Mouse (Mus musculus): Measurements from ENCODE around the gene Cxcl16. TPM values are rescaled to one million over a fixed set of nuclear protein-coding genes. Genes with fewer than 3 reads are reported as not detected.
"Not testable (repeated sequence)": the region's sequence is repeated elsewhere in the genome, so short reads cannot be mapped to it uniquely, and the experiment has no call there.

The Cxcl16 gene
- polyA plus RNA-seq, 1 experiment from 2014 or later = 1.5 TPM

DNA sequence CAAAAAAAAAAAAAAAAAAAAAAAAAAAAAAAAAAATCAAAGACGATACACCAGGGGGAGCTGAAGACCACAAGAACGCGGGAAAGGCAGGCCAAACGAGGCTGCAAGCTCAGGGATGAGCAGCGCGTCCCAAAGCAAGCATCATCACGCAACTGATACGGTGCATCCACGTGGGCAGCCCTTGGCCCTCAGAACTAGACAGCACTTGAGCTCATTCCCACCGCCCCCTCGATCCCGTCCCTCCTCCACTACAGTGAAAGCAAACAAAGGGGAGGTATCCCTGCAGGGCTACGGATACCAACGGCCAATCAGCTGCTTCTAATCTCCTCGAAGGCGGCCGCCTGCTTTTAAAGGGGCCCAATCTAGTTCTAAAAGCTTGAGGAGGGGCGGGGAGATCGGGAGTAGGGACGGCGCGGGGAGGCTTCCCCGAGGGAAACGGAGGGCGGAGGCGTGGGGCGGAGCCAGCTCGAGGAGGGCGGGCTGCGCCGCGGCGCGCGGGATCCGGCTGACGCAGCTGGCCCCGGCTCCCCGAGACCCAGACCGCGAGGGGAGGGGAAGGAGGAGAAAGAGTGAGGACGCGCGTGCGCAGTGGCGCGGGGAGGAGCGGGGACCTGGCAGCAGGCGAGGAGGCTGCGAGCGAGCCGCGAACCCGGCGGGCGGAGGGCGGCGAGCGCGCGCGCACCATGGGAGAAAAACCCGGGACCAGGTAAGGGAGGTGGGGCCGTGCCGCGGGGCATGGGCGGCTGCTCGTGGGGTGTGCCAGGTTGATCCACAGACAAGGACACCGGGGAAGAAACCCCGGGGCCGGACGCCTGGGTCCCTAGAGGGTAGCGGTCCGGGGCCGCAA lies 27.5 kb downstream of the Cxcl16 start, which contains the start of gene Arrb2:
Arrb2 (plus strand) TSS at position 588 of the 847 bp plus-strand sequence.
- under 1% methylated on average over 70 of the region's 75 CpGs for WGBS

DNA sequence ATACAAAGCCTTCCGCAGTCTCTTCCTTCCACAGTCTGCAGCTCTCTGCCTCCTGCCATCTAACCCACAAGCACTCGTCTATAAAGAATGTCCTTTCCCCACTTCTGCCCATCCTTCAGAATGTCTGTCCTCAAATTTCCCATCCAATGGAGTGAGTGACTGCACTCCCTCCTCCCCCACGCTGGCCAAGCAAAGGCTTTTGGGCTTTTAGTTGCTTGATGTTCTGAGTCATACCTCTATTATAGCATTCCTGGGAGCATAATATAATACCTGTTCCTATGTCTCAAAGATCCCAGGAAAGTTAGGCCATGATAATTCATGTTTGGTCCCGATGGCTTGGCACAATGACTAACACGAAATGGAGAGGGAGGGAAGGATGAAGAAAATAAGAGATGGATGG lies 28.2 kb downstream of the Cxcl16 start:
- H3K4me1 ChIP-seq (ENCODE audit: control insufficient read depth, insufficient read depth, low read length) = peaks cover 12% of the 10 kb centered on the region
- 28% methylated on average over 5 of the region's 5 CpGs for WGBS

More for the DNA sequence above, 27.5 kb downstream of the Cxcl16 start, which contains the start of gene Arrb2:
- Histone ChIP-seq H3K9ac (ENCODE audit: low read length) (peak within 1 kb of the TSS; percentile 84), H3K9me3 (replicated peaks; ENCODE audit: control insufficient read depth, low read length) (no peaks in the 10 kb centered on the region), H3K36me3 (ENCODE audit: control insufficient read depth, insufficient read depth, low read length) (peaks cover 19% of the 10 kb centered on the region), H3K4me3 (ENCODE audit: low read depth, low read length) (peak within 1 kb of the TSS; percentile 80), H3K27me3 (replicated peaks; ENCODE audit: control insufficient read depth, insufficient read depth, low read length) (no peaks in the 10 kb centered on the region), H3K27ac (ENCODE audit: low read depth, low read length) (peak within 1 kb of the TSS; percentile 86), H3K4me1 (ENCODE audit: control insufficient read depth, insufficient read depth, low read length) (peaks cover 12% of the 10 kb centered on the region), H3K4me2 (ENCODE audit: low read length) (peak within 1 kb of the TSS; percentile 67)
- DNase-seq (ENCODE audit: low spot score) = peak; percentile 99
- ATAC-seq = peak; percentile 96

DNA sequence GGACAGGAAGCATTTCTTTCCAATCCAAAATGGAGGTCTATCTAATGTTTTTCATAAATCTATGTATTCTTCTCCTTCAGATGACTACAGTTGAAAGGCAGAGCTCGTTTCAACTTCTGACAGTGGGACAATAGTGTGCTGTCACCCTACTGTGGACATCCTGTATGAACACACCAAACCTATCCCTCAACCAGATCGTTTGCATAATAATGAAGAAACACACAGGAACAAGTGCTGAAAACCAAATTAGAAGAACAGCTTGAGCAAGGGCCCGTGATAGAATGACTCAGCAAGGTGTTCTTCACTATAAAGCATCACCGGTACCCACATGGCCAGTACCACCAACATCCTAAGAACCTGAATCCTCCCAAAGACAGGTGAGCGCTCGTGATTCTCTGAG lies 33.2 kb downstream of the Cxcl16 start:
- H3K9ac ChIP-seq (ENCODE audit: low read length); H3K36me3 ChIP-seq (ENCODE audit: control insufficient read depth, insufficient read depth, low read length); H3K4me1 ChIP-seq (ENCODE audit: control insufficient read depth, insufficient read depth, low read length); H3K27me3 ChIP-seq (replicated peaks; ENCODE audit: control insufficient read depth, insufficient read depth, low read length); ATAC-seq; H3K4me2 ChIP-seq (ENCODE audit: low read length); H3K4me3 ChIP-seq (ENCODE audit: low read depth, low read length); DNase-seq (ENCODE audit: low spot score); H3K27ac ChIP-seq (ENCODE audit: low read depth, low read length); H3K9me3 ChIP-seq (replicated peaks; ENCODE audit: control insufficient read depth, low read length): not testable (repeated sequence)
- WGBS = 63% methylated on average over 6 of the region's 6 CpGs

More for the DNA sequence above, 28.2 kb downstream of the Cxcl16 start:
- Histone ChIP-seq H3K4me3 (ENCODE audit: low read depth, low read length) (peak overlapping the region; percentile 80; the same call in 1 of the 2 replicates), H3K27ac (ENCODE audit: low read depth, low read length) (peak overlapping the region; percentile 86), H3K9me3 (replicated peaks; ENCODE audit: control insufficient read depth, low read length) (no peaks in the 10 kb centered on the region), H3K27me3 (replicated peaks; ENCODE audit: control insufficient read depth, insufficient read depth, low read length) (no peaks in the 10 kb centered on the region), H3K9ac (ENCODE audit: low read length) (peak overlapping the region; percentile 84; the same call in 1 of the 2 replicates), H3K36me3 (ENCODE audit: control insufficient read depth, insufficient read depth, low read length) (peaks cover 12% of the 10 kb centered on the region), H3K4me2 (ENCODE audit: low read length) (peak overlapping the region; percentile 67)
- no peak for ATAC-seq
- no peak for DNase-seq (ENCODE audit: low spot score)

DNA sequence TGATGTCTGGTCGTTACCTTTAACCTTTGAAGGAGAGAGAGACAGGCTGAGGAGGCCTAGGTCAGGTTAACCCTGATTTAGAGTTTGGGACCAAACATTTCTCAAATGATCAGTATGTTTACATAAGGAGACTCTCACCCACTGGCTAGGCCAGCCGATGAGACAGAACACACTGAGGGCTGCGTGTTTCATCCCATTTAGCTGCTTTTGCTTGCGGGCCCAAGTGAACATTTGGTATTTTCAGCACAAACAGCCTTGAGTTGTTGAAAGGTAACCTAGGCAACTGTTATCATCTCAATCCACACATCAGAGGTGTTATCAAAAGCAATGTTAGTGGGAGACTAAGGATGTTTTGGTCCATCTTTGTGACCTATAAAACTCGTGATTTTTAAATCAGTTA lies 40.3 kb downstream of the Cxcl16 start:
- H3K9me3 ChIP-seq (replicated peaks; ENCODE audit: control insufficient read depth, low read length) = no peaks in the 10 kb centered on the region
- H3K9ac ChIP-seq (ENCODE audit: low read length) = no peak overlapping the region
- WGBS = 79% methylated on average over 5 of the region's 5 CpGs
- ATAC-seq = no peak
- H3K36me3 ChIP-seq (ENCODE audit: control insufficient read depth, insufficient read depth, low read length) = no peaks in the 10 kb centered on the region
- no peak overlapping the region for H3K27ac ChIP-seq (ENCODE audit: low read depth, low read length)
- no peak for DNase-seq (ENCODE audit: low spot score)
- no peak overlapping the region for H3K4me3 ChIP-seq (ENCODE audit: low read depth, low read length)
- H3K4me1 ChIP-seq (ENCODE audit: control insufficient read depth, insufficient read depth, low read length) = no peaks in the 10 kb centered on the region
- no peak overlapping the region for H3K4me2 ChIP-seq (ENCODE audit: low read length)
- no peaks in the 10 kb centered on the region for H3K27me3 ChIP-seq (replicated peaks; ENCODE audit: control insufficient read depth, insufficient read depth, low read length)

DNA sequence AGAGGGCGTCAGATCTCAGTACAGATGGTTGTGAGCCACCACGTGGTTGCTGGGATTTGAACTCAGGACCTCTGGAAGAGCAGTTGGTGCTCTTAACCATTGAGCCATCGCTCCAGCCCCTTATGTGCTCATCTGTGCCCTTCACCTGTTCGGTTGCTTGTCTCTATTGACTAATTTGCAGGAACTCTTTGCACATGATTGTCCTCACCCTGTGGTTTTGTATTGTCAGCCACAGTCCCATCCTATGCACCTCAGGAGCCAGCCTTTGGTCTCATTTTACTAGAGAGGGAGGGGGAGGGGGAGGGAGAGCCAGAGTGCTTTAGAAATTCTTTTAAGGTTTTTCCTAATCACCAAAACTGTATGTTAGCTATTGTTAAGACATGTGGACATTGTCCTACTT lies 41.6 kb downstream of the Cxcl16 start:
- Histone ChIP-seq H3K27me3 (replicated peaks; ENCODE audit: control insufficient read depth, insufficient read depth, low read length) (no peaks in the 10 kb centered on the region), H3K27ac (ENCODE audit: low read depth, low read length) (no peak overlapping the region), H3K4me2 (ENCODE audit: low read length) (no peak overlapping the region), H3K4me3 (ENCODE audit: low read depth, low read length) (no peak overlapping the region), H3K9ac (ENCODE audit: low read length) (no peak overlapping the region), H3K36me3 (ENCODE audit: control insufficient read depth, insufficient read depth, low read length) (no peaks in the 10 kb centered on the region), H3K4me1 (ENCODE audit: control insufficient read depth, insufficient read depth, low read length) (no peaks in the 10 kb centered on the region), H3K9me3 (replicated peaks; ENCODE audit: control insufficient read depth, low read length) (no peaks in the 10 kb centered on the region)
- 69% methylated on average over 4 of the region's 4 CpGs for WGBS
- ATAC-seq = no peak
- DNase-seq (ENCODE audit: low spot score) = no peak

DNA sequence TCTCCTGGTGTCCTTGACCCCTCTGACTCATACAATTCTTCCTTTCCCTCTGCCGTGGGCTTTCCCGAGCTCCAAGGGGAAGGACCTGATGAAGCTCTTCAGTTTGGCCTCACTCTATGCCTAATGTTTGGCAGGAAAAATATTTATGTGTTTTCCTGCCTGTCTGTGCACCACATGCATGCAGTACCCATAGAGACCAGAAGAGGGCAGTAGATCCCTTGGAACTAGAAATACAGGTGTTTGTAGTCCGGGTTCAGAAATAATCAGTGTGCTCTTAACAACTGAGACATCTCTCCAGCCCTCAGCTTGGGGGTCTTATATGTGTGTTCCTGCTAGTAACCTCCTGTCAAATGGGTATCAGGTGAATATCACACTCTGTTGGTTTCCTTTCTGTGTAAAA lies 45.8 kb downstream of the Cxcl16 start:
- ATAC-seq (no peak), DNase-seq (ENCODE audit: low spot score) (peak; percentile 89)
- WGBS = 7% methylated on average over 3 of the region's 3 CpGs
- no peaks in the 10 kb centered on the region for H3K9me3 ChIP-seq (replicated peaks; ENCODE audit: control insufficient read depth, low read length)
- no peak overlapping the region for H3K4me2 ChIP-seq (ENCODE audit: low read length)
- no peak overlapping the region for H3K4me3 ChIP-seq (ENCODE audit: low read depth, low read length)
- no peaks in the 10 kb centered on the region for H3K27me3 ChIP-seq (replicated peaks; ENCODE audit: control insufficient read depth, insufficient read depth, low read length)
- H3K9ac ChIP-seq (ENCODE audit: low read length) = no peak overlapping the region
- peaks cover 2% of the 10 kb centered on the region; the same call in 1 of the 2 replicates for H3K4me1 ChIP-seq (ENCODE audit: control insufficient read depth, insufficient read depth, low read length)
- no peaks in the 10 kb centered on the region for H3K36me3 ChIP-seq (ENCODE audit: control insufficient read depth, insufficient read depth, low read length)
- no peak overlapping the region for H3K27ac ChIP-seq (ENCODE audit: low read depth, low read length)

DNA sequence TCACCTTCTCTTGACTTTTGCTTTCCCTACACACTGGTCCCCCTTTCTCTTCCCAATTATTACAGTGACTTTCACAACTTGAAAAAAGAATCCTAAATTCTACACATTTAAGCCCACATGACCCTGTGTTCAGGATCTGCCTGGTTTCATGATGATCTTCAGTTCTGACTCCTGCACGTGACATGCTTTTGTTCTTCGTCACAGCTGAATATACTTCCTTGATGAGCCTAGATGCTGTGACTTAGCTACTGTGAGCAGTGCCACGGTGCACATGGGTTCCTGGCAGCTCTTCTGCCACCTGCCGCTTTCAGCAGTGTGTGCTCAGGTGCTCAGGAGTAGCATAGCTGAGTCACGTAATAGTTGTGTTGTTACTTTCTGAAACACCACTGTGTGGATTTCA lies 47.2 kb downstream of the Cxcl16 start:
- Histone ChIP-seq H3K9ac (ENCODE audit: low read length) (no peak overlapping the region), H3K4me3 (ENCODE audit: low read depth, low read length) (no peak overlapping the region), H3K27ac (ENCODE audit: low read depth, low read length) (no peak overlapping the region), H3K4me1 (ENCODE audit: control insufficient read depth, insufficient read depth, low read length) (peaks cover 9% of the 10 kb centered on the region), H3K36me3 (ENCODE audit: control insufficient read depth, insufficient read depth, low read length) (no peaks in the 10 kb centered on the region), H3K27me3 (replicated peaks; ENCODE audit: control insufficient read depth, insufficient read depth, low read length) (no peaks in the 10 kb centered on the region), H3K4me2 (ENCODE audit: low read length) (no peak overlapping the region), H3K9me3 (replicated peaks; ENCODE audit: control insufficient read depth, low read length) (no peaks in the 10 kb centered on the region)
- ATAC-seq (no peak), DNase-seq (ENCODE audit: low spot score) (no peak)
- 82% methylated on average over 5 of the region's 5 CpGs for WGBS

DNA sequence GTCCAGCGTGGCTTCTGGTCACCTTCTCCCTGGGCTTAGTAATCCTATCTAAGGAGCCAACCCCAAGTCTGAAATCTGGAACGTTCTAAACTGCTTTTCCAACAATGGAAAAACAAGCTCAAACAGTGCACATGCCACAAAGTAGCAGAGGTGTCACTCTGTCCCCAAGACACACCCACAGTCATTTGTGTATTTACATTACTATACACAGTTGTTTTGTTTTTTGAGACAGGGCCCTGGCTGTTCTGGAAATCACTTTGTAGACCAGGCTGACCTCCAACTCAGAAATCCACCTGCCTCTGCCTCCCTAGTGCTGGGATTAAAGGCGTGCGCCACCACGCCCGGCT lies 49.5 kb downstream of the Cxcl16 start:
- DNase-seq (ENCODE audit: low spot score) = no peak
- H3K4me1 ChIP-seq (ENCODE audit: control insufficient read depth, insufficient read depth, low read length) = peaks cover 9% of the 10 kb centered on the region
- peak overlapping the region; percentile 97 for H3K9ac ChIP-seq (ENCODE audit: low read length)
- H3K27ac ChIP-seq (ENCODE audit: low read depth, low read length) = peak overlapping the region; percentile 65
- peak overlapping the region; percentile 99 for H3K4me3 ChIP-seq (ENCODE audit: low read depth, low read length)
- H3K9me3 ChIP-seq (replicated peaks; ENCODE audit: control insufficient read depth, low read length) = no peaks in the 10 kb centered on the region
- H3K4me2 ChIP-seq (ENCODE audit: low read length) = peak overlapping the region; percentile 79
- ATAC-seq = no peak
- no peaks in the 10 kb centered on the region for H3K27me3 ChIP-seq (replicated peaks; ENCODE audit: control insufficient read depth, insufficient read depth, low read length)
- WGBS = 63% methylated on average over 6 of the region's 6 CpGs
- H3K36me3 ChIP-seq (ENCODE audit: control insufficient read depth, insufficient read depth, low read length) = peaks cover 7% of the 10 kb centered on the region
